Mouse (Mus musculus): ENCODE results near the gene Kit. TPM values are rescaled to one million over a fixed set of nuclear protein-coding genes. Genes with fewer than 3 reads are reported as not detected.

Gene Kit
- total and polyA plus RNA-seq, 3 experiments, result 2.2 to 5.4 (median 2.8) TPM

DNA sequence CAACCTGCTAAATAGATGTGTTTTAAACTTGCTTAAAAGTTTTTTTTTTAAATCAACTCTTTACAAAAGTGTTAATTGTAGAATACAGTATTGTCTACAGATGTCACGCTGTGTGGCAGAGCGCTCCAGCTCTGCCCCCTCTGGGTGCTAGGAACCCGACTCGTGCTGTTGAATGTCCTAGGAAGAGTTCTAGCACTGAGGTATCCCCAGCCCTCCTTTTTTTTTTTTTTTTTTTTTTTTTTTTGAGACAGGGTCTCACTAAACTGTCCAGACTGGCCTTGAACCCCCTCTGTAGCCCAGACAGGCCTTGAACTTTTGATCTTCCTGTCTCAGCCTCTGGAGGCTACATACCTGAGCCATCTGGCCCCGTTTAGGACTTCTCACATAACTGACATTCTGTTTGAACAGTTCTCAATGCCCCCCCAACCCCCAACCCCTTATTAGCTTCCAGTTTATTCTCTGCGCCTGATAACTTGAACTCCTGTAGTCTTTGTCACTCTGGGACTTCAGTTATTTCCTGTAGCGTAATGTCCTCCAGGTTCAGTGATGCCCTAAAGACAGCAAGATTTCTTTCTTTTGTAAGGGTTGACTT, 130.0 kb downstream of the Kit start:
- Histone ChIP-seq H3K27ac (no peak overlapping the region), H3K9ac (ENCODE audit: low read depth, low read length) (no peak overlapping the region), H3K36me3 (ENCODE audit: control insufficient read depth, insufficient read depth, low read length) (no peaks in the 10 kb centered on the region), H3K27me3 (ENCODE audit: control insufficient read depth, insufficient read depth, low read length) (no peaks in the 10 kb centered on the region), H3K79me2 (replicated peaks; ENCODE audit: control insufficient read depth, insufficient read depth, low read length) (no peaks in the 10 kb centered on the region), H3K4me3 (no peak overlapping the region), H3K4me1 (ENCODE audit: control insufficient read depth, insufficient read depth, low read length) (no peaks in the 10 kb centered on the region)
- TF ChIP-seq EP300 (IDR thresholded peaks at IDR 0.05; ENCODE audit: insufficient read depth, low read depth, low read length), result no peak
- no peak for TF ChIP-seq POLR2A (IDR thresholded peaks at IDR 0.05; ENCODE audit: insufficient read depth, low read depth, low read length)
- TF ChIP-seq CTCF (IDR thresholded peaks at IDR 0.05), result no peak
- DNase-seq, result no peak
- 86% methylated on average over 7 of the region's 7 CpGs for WGBS
- intact Hi-C loops (cut with DNase I), result no loop called here

DNA sequence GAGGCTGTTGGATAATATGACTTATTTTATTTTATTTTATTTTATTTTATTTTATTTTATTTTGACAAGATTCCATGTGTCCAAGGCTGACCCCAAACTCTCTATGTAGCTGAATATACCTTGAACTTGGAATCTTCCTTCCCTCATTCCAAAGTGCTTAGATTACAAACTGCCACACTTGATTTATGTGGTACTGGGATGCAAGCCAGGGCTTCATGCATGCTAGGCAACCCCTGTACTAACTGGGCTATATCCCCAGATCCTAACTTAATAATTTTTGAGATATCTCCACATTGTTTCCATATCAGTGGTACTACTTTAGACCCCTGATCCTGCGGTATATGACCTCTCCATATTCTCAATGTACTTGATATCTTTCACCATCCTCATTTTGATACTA, 130.7 kb downstream of the Kit start:
- H3K27ac ChIP-seq, result no peak overlapping the region
- no peak for DNase-seq
- H3K27me3 ChIP-seq (ENCODE audit: control insufficient read depth, insufficient read depth, low read length), result no peaks in the 10 kb centered on the region
- TF ChIP-seq POLR2A (IDR thresholded peaks at IDR 0.05; ENCODE audit: insufficient read depth, low read depth, low read length), result no peak
- no peak for TF ChIP-seq EP300 (IDR thresholded peaks at IDR 0.05; ENCODE audit: insufficient read depth, low read depth, low read length)
- TF ChIP-seq CTCF (IDR thresholded peaks at IDR 0.05), result no peak
- intact Hi-C loops (cut with DNase I), result no loop called here
- H3K4me1 ChIP-seq (ENCODE audit: control insufficient read depth, insufficient read depth, low read length), result no peaks in the 10 kb centered on the region
- whole genome bisulfite sequencing, result 90% methylated on average over 1 of the region's 1 CpGs
- no peak overlapping the region for H3K4me3 ChIP-seq
- no peaks in the 10 kb centered on the region for H3K79me2 ChIP-seq (replicated peaks; ENCODE audit: control insufficient read depth, insufficient read depth, low read length)
- no peak overlapping the region for H3K9ac ChIP-seq (ENCODE audit: low read depth, low read length)
- H3K36me3 ChIP-seq (ENCODE audit: control insufficient read depth, insufficient read depth, low read length), result no peaks in the 10 kb centered on the region
